Mouse (Mus musculus) fat pad, adult 2 months (tissue): ENCODE measurements around the gene Trappc3.
"Not testable (repeated sequence)": the region's sequence is repeated elsewhere in the genome, so short reads cannot be mapped to it uniquely, and the experiment has no call there.

Source experiments
- DNase-seq: peaks from one replicate; pipeline ENCODE4 v3.0.0-alpha.2; 2011; ENCODE audit warnings: low read depth, low spot score; ENCODE audit errors: extremely low read depth

Trappc3 gene

GRCm38 (mm10) chr4:126262119-126262807, at the start of gene Trappc3:
Gene Trappc3, plus strand, starts transcription at chr4:126262325.
- DNase-seq = peak; percentile 69

DNA sequence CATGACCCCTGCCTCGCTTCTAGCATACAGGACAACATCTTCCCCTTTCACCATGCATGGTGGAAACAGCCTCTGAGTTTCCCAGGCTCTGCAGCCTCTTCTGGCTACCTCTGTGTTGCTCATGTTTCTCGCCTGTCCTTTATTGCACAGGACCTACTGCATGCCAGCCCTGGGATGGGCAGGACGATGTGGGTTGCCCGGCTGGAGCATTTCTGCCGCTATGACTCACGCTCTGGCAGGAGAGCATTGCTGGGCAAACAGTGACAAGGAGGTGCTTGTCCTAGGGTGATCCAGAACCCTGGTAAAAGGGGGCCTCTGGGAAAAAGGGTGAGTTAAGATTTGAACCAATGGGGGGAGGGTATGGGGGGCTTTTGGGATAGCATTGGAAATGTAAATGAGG, 44.4 kb upstream of the Trappc3 start:
- no peak for DNase-seq

GRCm38 (mm10) chr4:126219540-126219939, 42.6 kb upstream of the Trappc3 start:
- DNase-seq = not testable (repeated sequence)

DNA sequence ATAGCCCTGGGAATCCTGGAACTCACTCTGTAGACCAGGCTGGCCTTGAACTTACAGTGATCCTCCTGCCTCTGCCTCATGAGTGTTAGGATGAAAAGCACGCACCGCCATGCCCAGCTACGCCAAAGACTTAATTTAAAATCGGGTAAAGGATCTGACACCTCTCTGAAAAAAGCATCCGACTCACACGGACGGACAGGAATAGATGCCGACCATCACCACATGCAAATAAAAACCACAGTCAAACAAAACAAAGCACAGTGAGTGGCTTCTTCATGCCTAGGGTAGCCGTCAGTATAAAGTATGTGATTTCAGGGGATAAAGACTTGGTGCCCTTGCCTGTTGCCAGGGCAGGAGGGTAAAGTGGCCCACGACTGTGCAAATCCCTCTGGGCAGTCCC, 42.1 kb upstream of the Trappc3 start:
- no peak for DNase-seq

GRCm38 (mm10) chr4:126222631-126223030, 39.5 kb upstream of the Trappc3 start:
- no peak for DNase-seq

GRCm38 (mm10) chr4:126226640-126227039, 35.5 kb upstream of the Trappc3 start:
- no peak for DNase-seq

DNA sequence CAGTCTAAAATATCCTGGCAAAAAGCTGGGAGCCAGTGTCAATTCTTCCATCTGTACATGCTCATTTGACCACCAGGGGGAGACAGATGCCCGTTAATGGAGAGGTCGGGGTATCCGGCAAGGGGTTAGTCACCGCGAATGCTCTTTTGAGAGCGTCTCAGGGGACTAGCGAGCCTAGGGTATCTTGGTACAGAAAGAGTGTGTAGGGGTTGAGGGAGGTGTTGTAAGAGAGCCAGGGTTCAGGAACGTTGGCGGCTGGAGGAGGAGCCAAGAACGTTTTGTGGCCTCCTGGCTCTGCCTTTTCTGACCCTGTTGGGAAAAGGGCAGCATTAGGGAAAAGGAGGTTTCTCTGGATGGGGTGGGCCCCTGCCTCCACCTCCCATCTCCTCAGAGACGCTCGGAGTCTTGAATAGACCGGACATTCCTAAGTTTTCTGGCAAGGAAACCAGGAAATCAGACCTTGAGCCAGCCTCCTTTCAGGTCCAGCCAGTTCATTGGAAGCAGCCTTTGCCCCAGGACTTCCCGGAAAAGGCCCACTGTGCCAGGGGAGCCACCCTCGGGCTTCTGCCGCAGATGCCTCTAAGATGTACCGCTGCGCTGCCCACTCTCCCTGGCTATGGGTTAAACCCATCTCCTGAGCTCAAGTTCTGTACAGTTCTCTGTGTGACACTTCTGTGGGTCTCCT, 34.9 kb upstream of the Trappc3 start:
- DNase-seq = no peak

- DNase-seq = no peak
Observed at GRCm38 (mm10) chr4:126228144-126228543, 34.0 kb upstream of the Trappc3 start.

DNA sequence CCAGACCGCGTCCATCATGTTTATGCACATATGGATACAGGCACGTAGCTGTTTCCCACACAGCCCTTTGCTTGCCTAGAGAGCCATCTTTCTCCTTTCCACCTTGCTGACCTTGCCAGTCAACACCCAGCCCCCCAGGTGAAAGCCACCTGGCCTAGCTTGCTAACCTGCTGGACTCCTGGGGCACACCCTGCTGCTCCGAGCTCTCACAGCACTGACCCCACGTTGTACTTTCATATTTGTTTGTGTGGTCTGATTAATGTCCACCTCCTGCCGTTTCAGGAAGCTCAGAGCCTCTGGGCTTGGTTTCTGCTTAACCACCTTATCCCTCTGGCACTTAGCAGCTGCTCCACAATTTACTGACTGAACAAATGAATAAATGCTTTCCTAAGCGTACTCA, 32.2 kb upstream of the Trappc3 start:
- no peak for DNase-seq

DNA sequence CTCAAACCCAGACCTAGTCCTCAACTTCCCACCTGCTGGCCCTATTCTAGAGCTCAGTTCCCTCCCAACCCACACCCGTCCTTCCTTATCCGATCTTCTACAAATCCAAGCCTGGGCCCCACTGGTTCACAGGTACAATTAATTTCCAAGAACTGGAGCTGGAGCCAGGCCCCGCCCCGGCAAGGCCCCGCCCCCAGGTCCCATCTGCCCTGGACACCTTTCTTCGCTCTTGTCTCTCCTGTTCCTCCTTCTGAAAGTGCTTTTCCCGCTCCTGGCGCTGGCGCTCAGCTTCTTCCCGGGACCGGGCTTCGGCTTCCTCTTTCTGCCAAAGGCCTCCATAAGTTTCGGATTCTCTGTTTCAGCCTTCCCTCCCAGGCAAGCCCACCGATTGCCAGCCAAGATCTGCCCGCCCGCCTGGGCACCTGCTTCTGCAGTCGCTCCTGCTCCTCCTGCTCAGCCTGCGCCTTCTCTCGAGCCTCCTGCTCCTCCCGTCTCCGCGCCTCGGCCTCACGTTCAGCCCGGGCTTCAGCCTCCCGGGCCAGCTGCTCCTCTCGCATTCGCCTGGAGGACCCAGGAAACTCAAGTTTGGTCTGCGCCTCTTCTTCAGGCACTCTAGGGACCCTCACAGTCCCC, 28.3 kb upstream of the Trappc3 start:
- no peak for DNase-seq

- no peak for DNase-seq
Observed at GRCm38 (mm10) chr4:126234496-126235175, 27.5 kb upstream of the Trappc3 start.

DNA sequence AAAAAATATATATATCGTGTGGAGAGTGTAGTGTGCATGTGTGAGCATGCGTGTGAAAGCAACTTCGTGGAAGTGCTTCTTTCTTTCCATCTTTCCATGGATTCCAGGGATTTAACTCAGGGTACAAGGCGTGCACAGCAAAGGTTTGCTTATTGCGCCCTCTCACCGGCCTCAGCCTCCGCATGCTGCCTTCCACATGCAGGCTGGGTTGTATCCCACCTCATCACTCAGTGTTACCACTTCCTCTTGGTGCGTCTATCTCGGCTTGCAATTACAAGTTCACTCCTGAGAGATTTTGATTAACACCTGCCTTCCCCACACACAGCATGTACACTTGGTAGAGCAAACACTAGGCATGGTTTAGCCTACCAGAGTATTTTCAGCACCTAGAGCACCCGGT, 26.9 kb upstream of the Trappc3 start:
- no peak for DNase-seq

GRCm38 (mm10) chr4:126236467-126237280, 25.5 kb upstream of the Trappc3 start:
- no peak for DNase-seq

DNA sequence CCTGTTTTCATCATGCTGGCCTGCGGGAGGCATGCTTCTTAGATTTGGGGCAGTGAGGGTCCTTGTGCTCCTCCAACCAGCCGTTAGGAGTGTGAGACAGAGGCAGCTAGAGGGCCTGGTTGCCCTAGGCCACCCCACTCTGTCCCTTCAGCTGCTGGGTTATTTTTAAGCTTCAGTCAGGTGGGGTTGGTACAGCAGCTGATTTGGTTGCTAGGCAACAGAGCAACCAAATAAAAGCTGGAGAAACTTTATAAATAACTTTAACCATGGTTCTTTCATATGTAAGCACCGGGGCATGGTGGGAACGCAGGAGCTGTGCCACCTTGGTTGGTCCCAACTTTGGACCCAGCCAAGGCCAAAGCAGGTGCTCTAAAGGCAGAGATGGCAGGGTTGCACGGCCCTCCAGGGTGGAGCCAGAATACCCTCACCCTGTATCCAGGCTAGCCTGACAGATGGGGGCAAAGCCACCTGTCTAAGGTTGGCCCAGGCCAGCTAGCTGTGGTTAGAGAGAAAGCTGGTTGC, 24.3 kb upstream of the Trappc3 start:
- DNase-seq = no peak

- no peak for DNase-seq
Observed at GRCm38 (mm10) chr4:126239862-126240475, 22.2 kb upstream of the Trappc3 start.

DNA sequence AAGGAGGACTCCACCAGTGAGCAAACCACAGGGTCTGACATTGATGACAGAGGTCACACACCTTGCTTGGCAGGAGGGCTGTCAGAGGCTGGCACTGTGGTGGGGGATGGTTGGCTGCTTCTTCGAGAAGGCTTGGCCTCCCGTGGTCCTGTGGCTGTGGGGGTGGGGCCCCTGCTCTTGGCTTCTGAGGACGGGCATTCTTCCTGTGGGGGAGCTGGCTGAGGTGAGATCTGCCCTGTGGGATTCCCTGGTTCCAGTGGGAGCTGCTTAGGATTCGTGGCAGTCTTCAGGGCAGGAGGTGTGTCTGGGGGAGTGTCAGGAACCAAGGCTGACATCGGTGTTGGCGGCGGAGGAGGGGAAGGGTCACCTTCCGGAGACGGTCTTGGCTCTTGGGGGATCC, 20.2 kb upstream of the Trappc3 start:
- no peak for DNase-seq

GRCm38 (mm10) chr4:126242510-126242909, 19.6 kb upstream of the Trappc3 start:
- DNase-seq = no peak

DNA sequence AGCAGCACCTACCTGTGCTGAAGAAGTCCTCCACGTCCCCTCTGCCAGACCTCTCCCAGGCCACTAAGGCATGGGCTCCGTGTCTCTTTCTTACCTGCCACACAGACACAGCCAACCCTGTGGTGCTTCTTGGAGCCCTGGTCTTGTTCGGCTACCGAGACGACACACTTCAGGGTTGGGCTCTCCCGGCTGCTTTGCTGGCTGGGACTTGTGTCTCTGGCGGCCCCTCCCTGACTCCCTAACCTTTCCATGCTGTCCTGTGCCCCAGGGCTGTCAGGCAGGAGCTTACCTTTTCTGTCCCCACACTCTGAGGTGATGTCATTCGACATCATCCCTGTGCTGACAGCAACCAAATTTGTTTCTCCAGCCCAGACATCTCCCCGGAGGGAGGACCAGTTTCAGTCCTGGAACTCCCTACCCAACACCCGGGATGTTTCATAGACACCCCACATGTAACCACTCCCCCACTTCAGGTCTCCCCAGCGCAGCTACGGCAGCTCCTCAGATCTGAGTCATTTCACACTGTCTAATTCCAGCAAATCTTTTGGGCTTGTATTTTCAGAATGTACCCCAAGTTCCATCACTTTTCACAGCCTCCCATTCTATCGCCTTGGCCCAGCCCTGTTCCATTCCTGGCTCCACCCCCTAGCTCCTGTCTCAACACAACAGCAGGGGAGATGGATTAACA, 15.8 kb upstream of the Trappc3 start:
- no peak for DNase-seq

GRCm38 (mm10) chr4:126248261-126248868, 13.8 kb upstream of the Trappc3 start:
- no peak for DNase-seq
